Mouse (Mus musculus): ENCODE measurements at regions not wholly inside any gene's neighbourhood (a gene's known extent, or its start where the extent isn't known, plus 50 kb on each side); places are given as distances from the start of the nearest gene placed in this dataset.

GRCm38 (mm10) chr1:40907813-40908212, 102.4 kb downstream of the Tmem182 start:
- TF ChIP-seq POLR2AphosphoS2 (IDR thresholded peaks at IDR 0.05; ENCODE audit: low read depth, low read length) (no peak), EP300 (IDR thresholded peaks at IDR 0.05; ENCODE audit: low read length) (no peak), NELFE (IDR thresholded peaks at IDR 0.05; ENCODE audit: low read depth, low read length) (no peak), ZC3H11A (IDR thresholded peaks at IDR 0.05; ENCODE audit: low read depth, low read length) (no peak), CTCF (conservative IDR thresholded peaks at IDR 0.05 in 1 of 2, IDR thresholded peaks at IDR 0.05 in 1 of 2; ENCODE audit: low read depth in 2 of 2, low read length in 2 of 2) (no peak)
